Mouse (Mus musculus) adrenal gland, postnatal 25 days (tissue): ENCODE measurements at regions not wholly inside any gene's neighbourhood (a gene's known extent, or its start where the extent isn't known, plus 50 kb on each side); places are given as distances from the start of the nearest gene placed in this dataset.
"Not testable (repeated sequence)": the region's sequence is repeated elsewhere in the genome, so short reads cannot be mapped to it uniquely, and the experiment has no call there.

Source experiments
- DNase-seq: peaks from one replicate; pipeline ENCODE4 v3.0.0; 2021; ENCODE audit warnings: mixed read lengths

DNA sequence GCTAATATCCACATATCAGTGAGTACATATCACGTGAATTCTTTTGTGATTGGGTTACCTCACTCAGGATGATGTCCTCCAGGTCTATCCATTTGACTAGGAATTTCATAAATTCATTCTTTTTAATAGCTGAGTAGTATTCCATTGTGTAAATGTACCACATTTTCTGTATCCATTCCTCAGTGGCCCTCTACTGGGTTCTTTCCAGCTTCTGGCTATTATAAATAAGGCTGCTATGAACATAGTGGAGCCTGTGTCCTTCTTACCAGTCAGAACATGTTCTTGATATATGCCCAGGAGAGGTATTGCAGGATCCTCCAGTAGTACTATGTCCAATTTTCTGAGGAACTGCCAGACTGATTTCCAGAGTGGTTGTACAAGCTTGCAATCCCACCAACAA, 884.0 kb upstream of the Lrrc4c start:
- not testable (repeated sequence) for DNase-seq

DNA sequence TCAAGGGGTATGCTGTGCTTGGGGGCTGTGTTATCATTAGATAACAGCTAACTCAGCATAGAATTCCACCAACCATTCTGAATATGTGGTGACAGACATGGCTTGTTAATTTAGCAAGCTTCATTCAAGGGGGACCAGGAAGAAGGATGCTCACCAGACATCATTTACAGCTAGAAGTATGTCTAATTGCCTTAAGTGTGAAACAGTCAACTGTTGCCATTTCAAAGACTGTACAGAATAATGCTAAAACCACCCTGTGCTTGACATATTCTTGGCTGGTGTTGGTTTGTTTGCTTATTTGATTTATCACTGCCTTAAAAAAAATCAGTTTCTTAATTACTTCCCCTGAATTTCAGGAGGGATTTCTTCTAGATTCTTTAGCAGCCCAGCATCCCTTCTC, 877.0 kb upstream of the Lrrc4c start:
- no peak for DNase-seq

DNA sequence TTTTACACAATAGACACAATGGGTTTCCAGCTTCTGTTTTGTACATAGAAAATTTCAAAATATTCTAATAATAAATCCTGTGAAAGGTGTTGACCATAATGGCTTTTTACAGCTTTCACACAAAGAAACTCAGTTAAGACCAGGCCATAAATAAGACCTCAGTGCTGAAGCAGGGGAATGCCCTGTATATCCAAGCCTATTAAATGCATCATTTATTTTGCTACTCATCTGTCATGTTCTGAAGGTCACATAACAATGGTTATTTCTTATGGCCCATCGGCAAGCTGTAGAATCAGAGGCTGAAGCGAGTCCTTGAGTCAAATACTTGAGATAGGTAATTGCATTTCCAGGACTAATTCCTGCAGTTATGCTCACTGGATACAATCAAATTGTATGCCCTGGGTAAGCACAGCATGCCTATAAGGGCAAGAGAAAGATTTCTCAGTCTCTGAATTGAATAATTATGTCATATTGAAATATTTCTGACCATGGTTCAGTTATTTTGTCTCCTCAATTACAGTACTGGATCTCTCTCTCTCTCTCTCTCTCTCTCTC, 874.6 kb upstream of the Lrrc4c start:
- DNase-seq = no peak

DNA sequence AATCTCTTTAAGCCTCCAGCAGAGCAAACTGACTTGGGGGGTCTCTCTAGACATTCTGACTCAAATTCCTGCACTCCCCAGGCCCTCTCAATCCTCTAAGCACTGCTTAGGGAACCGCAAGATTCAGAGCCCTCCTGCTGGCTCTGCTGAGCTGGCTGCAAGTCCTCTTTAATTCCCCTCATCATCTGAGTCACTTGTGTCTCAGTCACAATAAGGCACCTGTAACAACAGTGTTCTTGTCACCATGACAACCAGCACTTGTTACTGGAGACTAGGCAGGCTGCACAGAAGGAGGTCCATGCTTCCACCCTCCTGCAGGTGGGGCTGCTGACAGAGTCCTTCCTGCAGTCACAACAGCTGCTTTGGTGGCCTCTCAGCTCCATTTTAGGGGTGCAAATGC, 869.1 kb upstream of the Lrrc4c start:
- DNase-seq = no peak

DNA sequence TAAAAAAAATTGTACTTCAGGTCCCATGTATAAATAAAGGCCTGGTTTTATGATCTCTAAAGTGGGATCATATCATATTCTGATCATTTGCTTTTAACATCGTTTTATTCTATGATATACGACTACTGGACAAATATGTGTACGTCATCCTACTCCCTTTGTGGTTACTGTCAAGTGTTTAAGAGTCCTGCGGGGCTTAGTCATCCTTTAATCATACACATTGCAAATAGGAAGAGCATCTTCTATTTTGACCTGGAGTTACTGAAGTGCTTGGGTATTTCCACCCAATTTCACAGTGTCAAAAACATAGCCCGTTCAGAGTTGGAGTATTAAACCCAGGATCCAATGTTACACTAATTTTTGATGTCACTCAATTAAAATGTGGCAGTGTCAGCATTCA, 838.1 kb upstream of the Lrrc4c start:
- no peak for DNase-seq

DNA sequence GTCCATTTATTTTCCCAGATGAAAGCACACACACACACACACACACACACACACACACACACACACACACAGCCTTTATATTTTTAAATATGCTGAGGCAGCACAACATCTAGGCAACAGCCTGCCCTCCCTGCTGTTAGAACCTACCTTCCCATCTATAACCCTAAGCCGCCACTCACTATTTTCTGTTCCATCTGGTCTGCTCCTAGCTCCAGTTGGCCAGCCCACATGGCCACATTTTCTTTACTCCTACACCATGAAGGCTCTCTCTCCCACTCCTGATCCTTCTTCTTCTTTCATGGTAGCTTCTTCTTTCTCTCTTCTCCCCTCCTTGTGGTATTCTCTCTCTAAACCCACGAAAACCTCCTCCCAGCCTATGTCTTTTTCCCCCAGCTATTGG, 834.6 kb upstream of the Lrrc4c start:
- DNase-seq = no peak

DNA sequence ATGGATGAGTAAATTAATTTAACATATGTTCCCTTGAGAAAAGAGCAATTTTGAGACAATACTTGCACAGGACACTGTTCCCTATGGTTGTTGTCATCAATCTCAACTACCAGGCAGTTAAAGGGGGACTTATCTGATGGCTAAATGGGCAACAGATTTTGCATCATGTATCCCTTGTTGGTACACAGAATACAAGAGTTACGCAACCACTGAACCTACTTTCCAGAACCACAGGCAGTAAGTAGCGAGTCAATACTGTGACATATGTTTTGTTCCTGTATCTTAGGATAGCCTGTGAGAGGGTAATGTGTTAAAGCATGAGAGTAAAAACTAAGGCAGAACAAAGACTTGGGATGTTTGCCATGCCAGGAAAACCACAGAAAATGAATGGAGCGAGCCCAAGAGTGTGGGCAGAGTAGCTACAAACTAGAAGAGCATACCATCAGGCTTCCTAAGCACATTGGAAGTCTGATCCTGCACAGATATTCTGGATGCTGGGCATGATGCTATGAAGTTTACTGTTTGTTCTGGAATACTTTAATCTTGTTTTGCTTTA, 830.3 kb upstream of the Lrrc4c start:
- no peak for DNase-seq

DNA sequence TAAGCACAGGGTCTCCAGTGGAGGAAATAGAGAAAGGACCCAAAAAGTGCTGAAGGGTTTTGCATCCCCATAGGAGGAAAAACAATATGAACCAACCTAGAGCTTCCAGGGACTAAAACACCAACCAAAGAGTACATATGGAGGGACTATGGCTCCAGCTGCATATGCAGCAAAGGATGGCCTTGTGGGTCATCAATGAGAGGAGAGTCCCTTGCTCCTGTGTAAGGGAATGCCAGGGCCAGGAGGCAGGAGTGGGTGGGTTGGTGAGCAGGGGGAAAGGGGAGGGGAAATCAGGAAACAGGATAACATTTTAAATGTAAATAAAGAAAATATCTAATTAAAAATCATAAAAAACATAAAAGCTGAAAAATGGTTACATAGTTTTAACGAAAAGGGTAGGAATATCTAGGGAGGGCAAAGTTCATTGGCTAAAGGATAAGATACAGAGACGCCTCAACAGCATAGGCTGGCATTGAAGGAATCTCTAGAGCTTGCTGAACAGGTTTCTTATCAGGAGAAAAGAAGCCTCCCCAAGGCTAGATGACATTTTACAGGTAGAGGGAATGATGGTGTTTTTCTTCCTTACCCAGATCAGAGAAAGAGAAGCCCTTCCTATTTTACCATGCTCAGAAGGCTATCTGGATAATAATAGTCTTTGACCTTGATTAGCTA, 823.8 kb upstream of the Lrrc4c start:
- no peak for DNase-seq

DNA sequence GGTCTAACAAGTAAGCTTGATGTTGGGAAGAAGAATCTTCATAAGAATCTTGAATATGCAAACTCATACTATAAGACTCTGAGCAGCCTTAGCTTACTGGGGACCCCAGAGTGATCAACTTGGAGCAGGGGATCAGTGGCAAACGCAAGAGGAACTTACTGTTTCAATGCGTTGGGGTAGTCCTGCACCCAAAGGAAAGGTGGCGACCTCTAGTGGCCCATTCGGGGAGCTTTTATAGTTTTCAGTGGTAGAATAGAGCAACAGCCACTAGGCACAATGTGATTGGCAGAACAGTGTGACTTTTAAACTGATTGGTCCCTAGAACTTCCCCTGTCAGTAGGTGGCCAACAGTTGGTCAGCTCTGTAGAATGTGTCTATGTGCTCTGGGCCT, 823.3 kb upstream of the Lrrc4c start:
- DNase-seq = peak; percentile 12

DNA sequence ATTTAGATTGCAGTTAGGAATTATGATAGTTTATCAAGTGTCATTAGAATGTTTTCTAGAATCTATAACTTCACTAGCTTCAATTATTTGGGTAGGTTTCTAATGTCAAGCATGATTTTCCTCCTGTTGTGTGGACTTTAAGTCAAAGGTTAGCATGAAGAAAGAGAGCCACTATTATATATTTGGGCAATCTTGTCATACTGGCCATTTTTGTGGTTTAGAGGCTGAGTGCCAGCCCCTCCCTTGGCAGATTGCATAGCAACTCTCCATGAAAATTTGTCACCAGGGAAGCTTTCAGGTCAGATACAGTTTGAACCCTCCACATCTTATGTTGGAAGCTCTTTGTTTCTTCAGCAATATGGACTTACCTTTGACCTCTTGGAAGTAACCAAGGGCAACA, 806.7 kb upstream of the Lrrc4c start:
- no peak for DNase-seq

DNA sequence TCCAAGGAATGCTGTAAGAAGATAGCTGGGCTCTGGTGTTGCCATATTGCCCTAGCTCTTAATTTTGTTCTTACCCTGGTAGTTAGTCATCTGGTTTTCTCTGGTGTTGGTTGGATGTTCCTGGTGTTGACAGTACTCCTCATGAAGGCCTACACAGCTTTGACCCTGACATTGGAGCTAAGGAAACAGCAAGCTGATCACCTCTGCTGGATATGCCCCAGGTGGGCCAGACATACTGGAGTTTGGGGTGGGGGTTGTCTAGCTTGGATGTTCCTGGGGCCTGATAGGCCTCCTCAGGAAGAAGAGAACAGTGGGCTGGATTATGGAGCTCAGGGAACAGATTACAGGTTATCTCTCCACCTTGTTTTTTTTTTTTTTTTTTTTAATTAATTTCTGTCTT, 796.3 kb upstream of the Lrrc4c start:
- no peak for DNase-seq

DNA sequence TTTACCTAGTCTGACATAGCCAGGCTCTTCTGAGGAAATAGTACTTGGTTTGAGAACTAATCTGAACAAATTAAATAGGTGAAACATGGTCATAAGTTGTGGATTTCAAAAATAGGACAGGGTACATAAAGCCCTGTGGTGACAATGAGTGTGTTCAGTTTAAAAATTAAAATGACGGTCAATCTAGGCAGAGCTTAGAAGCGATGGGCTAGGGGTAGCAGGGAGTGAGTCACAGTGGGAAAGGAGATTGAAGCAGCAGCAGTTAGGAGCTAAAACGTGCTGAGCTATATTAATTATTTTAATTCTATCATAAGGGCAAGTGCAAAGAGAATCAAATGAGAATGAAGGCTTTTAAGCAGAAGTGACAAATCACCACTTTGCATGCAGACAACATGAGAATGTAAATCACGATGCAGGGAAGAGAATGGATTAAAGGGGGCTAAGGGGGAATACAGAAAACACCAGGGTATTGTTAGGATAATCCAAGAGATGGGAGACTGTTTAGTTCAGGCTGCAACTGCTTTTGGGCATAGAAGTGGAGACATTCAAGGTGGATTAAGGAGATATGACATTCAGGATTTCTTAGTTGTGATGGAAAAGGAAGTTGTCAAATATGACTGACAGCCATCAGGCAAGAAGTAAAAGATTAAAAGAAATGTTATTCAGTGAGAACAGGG, 793.2 kb upstream of the Lrrc4c start:
- no peak for DNase-seq

DNA sequence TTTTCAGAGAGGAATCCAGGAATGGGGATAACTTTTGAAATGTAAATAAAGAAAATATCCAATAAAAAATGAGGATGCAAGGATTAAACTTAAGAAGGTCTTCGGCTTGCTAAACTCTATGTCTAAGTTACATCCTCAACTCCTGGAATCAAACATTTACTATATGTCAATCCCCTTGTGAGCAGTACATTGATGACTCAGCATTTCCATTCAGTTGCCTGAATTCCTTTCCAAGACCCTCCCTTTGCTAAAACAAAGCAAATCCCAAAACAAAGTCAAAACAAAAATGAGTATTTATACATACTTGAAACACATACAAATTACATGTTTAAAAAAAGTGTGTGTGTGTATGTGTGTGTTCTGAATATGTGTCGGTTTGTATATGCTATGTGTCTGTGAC, 753.9 kb upstream of the Lrrc4c start:
- DNase-seq = no peak

DNA sequence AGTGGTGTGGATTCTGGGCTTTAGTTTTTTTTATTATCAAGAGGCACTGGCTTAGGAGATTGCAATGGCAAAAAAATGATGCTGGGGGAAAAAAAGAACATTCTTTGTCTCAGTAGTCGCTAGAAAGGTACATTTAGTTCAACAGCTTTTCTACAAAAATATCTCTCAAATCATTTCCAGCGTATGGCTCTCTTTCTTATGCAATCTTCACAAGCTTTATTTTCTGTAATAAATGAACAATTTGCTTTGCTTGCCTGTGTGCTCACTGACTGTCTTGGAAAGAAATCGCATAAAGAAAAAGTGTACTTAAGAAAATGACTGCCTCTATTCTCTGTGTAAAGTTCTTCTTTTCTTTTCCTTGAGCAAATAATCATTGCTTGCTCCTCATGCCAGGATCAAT, 742.1 kb upstream of the Lrrc4c start:
- DNase-seq = no peak

DNA sequence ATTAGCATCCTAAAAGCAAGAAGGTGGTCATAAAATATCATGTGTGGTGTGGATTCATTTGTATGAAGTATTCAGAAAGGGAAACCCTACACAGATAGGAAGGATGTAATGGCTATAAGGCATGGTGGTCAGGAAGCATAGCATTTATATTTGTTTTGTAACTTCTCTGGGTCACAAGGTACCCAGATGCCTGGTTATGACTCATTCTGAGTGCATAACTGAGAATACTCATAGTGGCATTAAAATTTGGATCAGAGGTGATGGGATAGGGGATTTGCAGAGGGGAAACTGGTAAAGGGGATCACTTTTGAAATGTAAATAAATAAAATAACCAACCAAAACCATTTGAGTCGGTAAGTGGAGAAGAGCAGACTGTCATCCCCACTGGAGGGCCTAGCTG, 738.8 kb upstream of the Lrrc4c start:
- DNase-seq = no peak

DNA sequence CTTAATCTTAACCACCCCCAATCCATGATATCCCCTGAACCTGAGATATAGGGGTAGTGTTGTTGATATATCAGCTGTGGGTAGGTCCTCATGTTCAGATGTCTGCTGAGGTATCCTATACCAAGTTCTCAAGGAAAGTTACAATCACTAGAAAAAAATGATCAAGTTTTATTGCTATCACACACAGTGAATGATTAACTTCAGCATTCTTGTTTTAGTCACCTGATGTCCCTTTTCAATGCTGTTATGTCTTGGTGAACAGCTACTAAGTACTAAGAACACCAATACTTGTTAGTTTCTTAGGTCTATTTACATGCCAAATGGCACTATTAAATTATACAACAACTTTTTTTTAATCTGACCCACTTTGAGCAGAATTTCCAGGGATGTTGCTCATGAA, 732.0 kb upstream of the Lrrc4c start:
- DNase-seq = no peak

DNA sequence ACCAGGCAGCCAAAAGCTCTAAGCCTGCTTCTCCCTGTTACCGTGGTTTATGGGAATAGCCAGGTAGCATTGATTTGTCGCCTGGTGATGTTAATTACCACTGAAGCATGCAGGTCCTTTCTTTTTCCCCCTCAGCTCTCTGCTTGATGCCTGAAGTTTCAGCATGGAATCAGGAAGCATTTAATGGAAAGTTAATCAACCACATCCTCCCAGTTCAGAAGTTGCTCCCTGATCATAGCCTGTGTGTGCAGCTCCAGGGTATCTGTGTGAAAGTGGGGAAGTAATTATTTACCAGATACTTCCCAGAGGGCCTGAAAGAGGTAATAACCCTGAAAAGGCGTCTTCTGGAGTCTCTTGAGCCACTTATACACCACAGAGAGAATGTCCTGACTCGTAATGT, 730.9 kb upstream of the Lrrc4c start:
- no peak for DNase-seq

DNA sequence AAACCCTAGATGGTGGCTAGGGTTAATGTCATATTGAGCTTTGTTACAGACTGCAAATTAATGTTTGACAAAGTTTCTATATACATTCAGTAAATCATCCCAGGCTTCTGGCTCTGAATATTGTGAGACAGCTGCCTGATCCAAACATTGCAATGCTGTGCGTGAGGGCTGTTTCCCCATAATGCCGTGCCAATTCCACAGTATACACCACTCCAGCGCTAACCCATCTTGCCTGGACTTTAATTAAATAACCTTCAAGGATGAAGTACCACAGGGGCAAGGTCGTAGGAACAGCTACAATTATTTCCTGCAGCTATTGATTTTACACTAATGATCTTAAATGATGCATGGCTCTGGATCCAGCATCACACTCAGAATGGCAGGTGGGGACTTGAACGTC, 704.6 kb upstream of the Lrrc4c start:
- DNase-seq = no peak

DNA sequence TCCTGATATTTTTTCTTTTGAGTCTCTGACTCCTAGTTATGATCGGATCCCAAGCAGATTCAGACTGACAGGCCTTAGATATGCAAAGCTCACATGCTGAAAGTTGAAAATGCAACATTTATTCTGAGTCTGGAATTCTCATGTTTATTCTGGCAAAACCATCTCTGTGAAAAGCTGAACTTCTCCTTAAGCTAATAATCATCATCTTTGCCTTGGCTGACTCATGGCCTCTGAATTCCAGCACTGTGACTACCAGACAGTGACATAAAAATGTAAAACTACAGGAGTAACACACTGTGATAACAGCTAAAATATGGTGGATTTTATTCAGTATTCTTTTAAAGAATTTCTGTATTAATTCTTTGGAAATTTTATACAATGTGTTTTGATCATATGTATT, 680.4 kb upstream of the Lrrc4c start:
- DNase-seq = no peak

DNA sequence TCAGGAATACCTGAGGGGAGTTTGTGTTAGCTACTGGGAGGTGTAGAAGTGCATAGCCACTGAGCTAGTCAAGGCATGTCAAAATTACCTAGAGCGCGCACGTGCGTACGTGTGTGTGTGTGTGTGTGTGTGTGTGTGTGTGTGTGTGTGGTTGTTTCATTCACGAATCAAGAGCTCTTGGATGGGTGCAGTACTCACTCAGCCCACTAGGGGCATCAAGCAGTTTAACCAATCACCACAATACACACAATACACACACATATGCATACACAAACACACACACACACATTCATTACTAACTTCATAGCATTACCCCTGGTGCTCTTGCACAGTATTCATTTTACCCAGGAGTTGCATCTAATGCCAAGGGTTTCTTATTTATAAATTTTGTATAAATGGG, 643.6 kb upstream of the Lrrc4c start:
- no peak for DNase-seq

DNA sequence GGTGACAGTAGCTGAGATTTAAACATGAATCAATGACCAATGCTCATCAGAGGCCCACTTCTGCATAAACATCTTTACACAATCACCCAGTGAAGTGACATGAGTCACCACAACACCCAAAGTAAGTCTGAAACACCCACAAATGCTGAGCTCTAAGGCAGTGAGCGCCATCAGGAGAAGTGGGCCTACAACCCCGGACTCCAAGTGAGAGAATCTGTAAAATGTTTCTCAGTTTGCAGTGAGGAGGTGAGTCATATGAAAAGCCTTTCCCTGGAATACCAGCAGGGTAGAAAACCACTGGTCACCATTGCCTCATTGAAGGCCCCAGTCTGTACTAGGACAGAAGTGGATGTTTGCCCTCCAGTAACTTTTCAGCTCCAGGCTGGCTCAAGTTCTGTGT, 602.6 kb upstream of the Lrrc4c start:
- no peak for DNase-seq
